Mouse (Mus musculus) gastrocnemius, postnatal 36 days (tissue): ENCODE results near the gene Clrn3. TPM values are rescaled to one million over a fixed set of nuclear protein-coding genes. Genes with fewer than 3 reads are reported as not detected.
"Not testable (repeated sequence)": the region's sequence is repeated elsewhere in the genome, so short reads cannot be mapped to it uniquely, and the experiment has no call there.

ENCODE experiments used
- DNase-seq, 2 experiments: peaks; one replicate each; pipeline ENCODE4 v3.0.0; 2022
- intact Hi-C: fragments of 180-260 bp; cut with DNase I; formaldehyde crosslinking; loops from one replicate; pipeline ENCODE4 v1.15.1; 2025
- total RNA-seq, 2 experiments: library from RNA; stranded (reverse); gene quantifications; 2 replicates each; pipeline ENCODE4 v1.2.3; 2021

Gene Clrn3
- total RNA-seq, 2 experiments from 2014 or later, result not detected

GRCm38 (mm10) chr7:135537948-135538741 lies 9.7 kb upstream of the Clrn3 start:
- intact Hi-C loops, result loop anchor here (2.0 to 10.0 kb wide), 3 partner anchors 79 to 187 kb away; no protein-coding TSS in a partner anchor
- peak in 1 of 2 experiments; percentile 9 for DNase-seq

GRCm38 (mm10) chr7:135537341-135537901 lies 9.0 kb upstream of the Clrn3 start, which contains the start of gene Ptpre:
Gene Ptpre (plus strand): TSS chr7:135537481.
- peak; percentile 79 to 86 for DNase-seq
- intact Hi-C loops, result loop anchor here (2.0 to 10.0 kb wide), 3 partner anchors 79 to 187 kb away; no protein-coding TSS in a partner anchor

- no peak for DNase-seq
- intact Hi-C loops, result loop anchor here (2.0 to 10.0 kb wide), 3 partner anchors 81 to 189 kb away; no protein-coding TSS in a partner anchor
Observed at GRCm38 (mm10) chr7:135535908-135536307, 7.5 kb upstream of the Clrn3 start.

GRCm38 (mm10) chr7:135534548-135535189 lies 6.2 kb upstream of the Clrn3 start:
- no peak for DNase-seq
- intact Hi-C loops, result loop anchor here (10.0 kb wide), 1 partner anchor 190 kb away; no protein-coding TSS in a partner anchor

GRCm38 (mm10) chr7:135529068-135529467 lies 614 bp upstream of the Clrn3 start:
- DNase-seq, result no peak
- intact Hi-C loops, result no loop called here

GRCm38 (mm10) chr7:135527169-135527568 lies 1.3 kb downstream of the Clrn3 start:
- no peak for DNase-seq

GRCm38 (mm10) chr7:135526574-135527152 lies 1.8 kb downstream of the Clrn3 start:
- no peak for DNase-seq
- intact Hi-C loops, result no loop called here

More at GRCm38 (mm10) chr7:135527169-135527568, 1.3 kb downstream of the Clrn3 start:
- intact Hi-C loops, result no loop called here

GRCm38 (mm10) chr7:135524424-135524967 lies 4.0 kb downstream of the Clrn3 start:
- intact Hi-C loops, result no loop called here
- no peak for DNase-seq

- intact Hi-C loops, result no loop called here
Observed at GRCm38 (mm10) chr7:135523981-135524380, 4.5 kb downstream of the Clrn3 start.

GRCm38 (mm10) chr7:135521755-135522512 lies 6.5 kb downstream of the Clrn3 start:
- intact Hi-C loops, result no loop called here
- DNase-seq, result no peak

More at GRCm38 (mm10) chr7:135523981-135524380, 4.5 kb downstream of the Clrn3 start:
- no peak for DNase-seq

GRCm38 (mm10) chr7:135520241-135520640 lies 8.2 kb downstream of the Clrn3 start:
- intact Hi-C loops, result no loop called here
- DNase-seq, result no peak

GRCm38 (mm10) chr7:135517191-135517590 lies 11.3 kb downstream of the Clrn3 start:
- intact Hi-C loops, result no loop called here
- no peak for DNase-seq

GRCm38 (mm10) chr7:135511723-135512122 lies 16.7 kb downstream of the Clrn3 start:
- intact Hi-C loops, result no loop called here
- no peak for DNase-seq

GRCm38 (mm10) chr7:135510431-135510830 lies 18.0 kb downstream of the Clrn3 start:
- DNase-seq, result no peak
- intact Hi-C loops, result no loop called here

- intact Hi-C loops, result no loop called here
- DNase-seq, result no peak
Observed at GRCm38 (mm10) chr7:135509272-135509671, 19.2 kb downstream of the Clrn3 start.

- intact Hi-C loops, result no loop called here
- DNase-seq, result no peak
Observed at GRCm38 (mm10) chr7:135508602-135509001, 19.9 kb downstream of the Clrn3 start.

GRCm38 (mm10) chr7:135506506-135506905 lies 21.9 kb downstream of the Clrn3 start:
- DNase-seq, intact Hi-C loops: not testable (repeated sequence)

GRCm38 (mm10) chr7:135499403-135499802 lies 29.1 kb downstream of the Clrn3 start:
- intact Hi-C loops, result no loop called here

GRCm38 (mm10) chr7:135498565-135499186 lies 29.8 kb downstream of the Clrn3 start:
- intact Hi-C loops, result no loop called here
- no peak for DNase-seq

More at GRCm38 (mm10) chr7:135499403-135499802, 29.1 kb downstream of the Clrn3 start:
- no peak for DNase-seq
